Mouse (Mus musculus) liver, embryonic 11.5 days (tissue): ENCODE measurements around the gene Fbxo46. TPM values are rescaled to one million over a fixed set of nuclear protein-coding genes. Genes with fewer than 3 reads are reported as not detected.

ENCODE experiments used
- ATAC-seq: fragments of 200-750 bp; cut with Nextera tagmentation; replicated peaks from 2 replicates; pipeline ENCODE4 v1.8.0; 2017; ENCODE audit warnings: moderate number of reproducible peaks, mild to moderate bottlenecking, moderate TSS enrichment, moderate library complexity; ENCODE audit not compliant: low FRiP score
- DNase-seq: peaks from one replicate; pipeline ENCODE4 v3.0.0-alpha.2; 2017; ENCODE audit warnings: low spot score
- H3K27ac ChIP-seq: fragments of 300-500 bp; sonication (generic); 2 replicates; pipeline ENCODE4 v1.5.1; 2014; ENCODE audit warnings: mild to moderate bottlenecking, low read depth, low read length, control low read depth
- H3K27me3 ChIP-seq: fragments of 300-500 bp; sonication (generic); replicated peaks from 2 replicates; pipeline ENCODE4 v1.6.1; 2014; ENCODE audit warnings: low read length, mixed read lengths; ENCODE audit not compliant: control insufficient read depth, insufficient read depth
- H3K36me3 ChIP-seq: fragments of 300-500 bp; sonication (generic); 2 replicates; pipeline ENCODE4 v1.6.1; 2014; ENCODE audit warnings: mild to moderate bottlenecking, low read length, moderate library complexity, mixed read lengths; ENCODE audit not compliant: control insufficient read depth, insufficient read depth
- H3K4me1 ChIP-seq: fragments of 300-500 bp; sonication (generic); replicated peaks from 2 replicates; pipeline ENCODE4 v1.6.1; 2014; ENCODE audit warnings: low read length, mixed read lengths; ENCODE audit not compliant: control insufficient read depth, insufficient read depth
- H3K4me2 ChIP-seq: fragments of 300-500 bp; sonication (generic); 2 replicates; pipeline ENCODE4 v1.6.1; 2014; ENCODE audit warnings: mild to moderate bottlenecking, control low read depth, moderate library complexity
- H3K4me3 ChIP-seq: fragments of 300-500 bp; sonication (generic); 2 replicates; pipeline ENCODE4 v1.5.1; 2014; ENCODE audit warnings: low read depth, low read length, control low read depth
- H3K9ac ChIP-seq: fragments of 300-500 bp; sonication (generic); 2 replicates; pipeline ENCODE4 v1.6.1; 2014; ENCODE audit warnings: low read depth, low read length, control low read depth
- H3K9me3 ChIP-seq: fragments of 300-500 bp; sonication (generic); 2 replicates; pipeline ENCODE4 v1.6.1; 2016; ENCODE audit warnings: low read length, inconsistent platforms, mixed read lengths; ENCODE audit not compliant: control insufficient read depth
- WGBS: fragments of 180-500 bp; shearing (Covaris S2); extraction: QIAGEN DNeasy Blood & Tissue Kit; methylation state at CpG from one replicate; pipeline ENCODE4 v1.1.7; 2014; 5-methylcytosine and 5-hydroxymethylcytosine counted together
- polyA plus RNA-seq: library from polyadenylated mRNA; unstranded; fragments of >200 nt; fragmentation: Nextera tagmentation; extraction: Ambion mirVana; gene quantifications from 2 replicates; pipeline ENCODE4 v1.2.1, GENCODE M21; 2014

Fbxo46 gene
- polyA plus RNA-seq, 1 experiment from 2014 or later, result 9.9 TPM

GRCm38 (mm10) chr7:19086760-19087159 is 32.9 kb upstream of the Fbxo46 start:
- peaks cover 19% of the 10 kb centered on the region for H3K36me3 ChIP-seq
- peaks cover 46% of the 10 kb centered on the region for H3K27me3 ChIP-seq

GRCm38 (mm10) chr7:19088813-19089212 is 30.8 kb upstream of the Fbxo46 start:
- ATAC-seq, result no peak
- no peaks in the 10 kb centered on the region for H3K9me3 ChIP-seq
- peaks cover 39% of the 10 kb centered on the region for H3K4me1 ChIP-seq
- peaks cover 49% of the 10 kb centered on the region for H3K27me3 ChIP-seq
- peak; percentile 69 for DNase-seq
- no peak overlapping the region for H3K4me3 ChIP-seq
- peaks cover 8% of the 10 kb centered on the region; the same call in 1 of the 2 replicates for H3K36me3 ChIP-seq
- H3K9ac ChIP-seq, result no peak overlapping the region
- WGBS, result 31% methylated on average over 10 of the region's 10 CpGs
- H3K27ac ChIP-seq, result no peak overlapping the region
- no peak overlapping the region for H3K4me2 ChIP-seq

More at GRCm38 (mm10) chr7:19086760-19087159, 32.9 kb upstream of the Fbxo46 start:
- 59% methylated on average over 18 of the region's 18 CpGs for WGBS
- ATAC-seq, result no peak
- H3K4me1 ChIP-seq, result peaks cover 39% of the 10 kb centered on the region
- no peaks in the 10 kb centered on the region for H3K9me3 ChIP-seq
- no peak overlapping the region for H3K9ac ChIP-seq
- 0 out of 2 replicates have a peak overlapping the region, but pooled peaks have one; percentile 24 for H3K4me3 ChIP-seq
- peak overlapping the region; percentile 60; the same call in 1 of the 2 replicates for H3K4me2 ChIP-seq
- DNase-seq, result no peak
- no peak overlapping the region for H3K27ac ChIP-seq

GRCm38 (mm10) chr7:19091913-19092312 is 27.7 kb upstream of the Fbxo46 start:
- Histone ChIP-seq H3K27ac (no peak overlapping the region), H3K9me3 (no peaks in the 10 kb centered on the region), H3K9ac (no peak overlapping the region), H3K27me3 (peaks cover 63% of the 10 kb centered on the region), H3K4me3 (peak overlapping the region; percentile 66), H3K4me1 (peaks cover 32% of the 10 kb centered on the region), H3K4me2 (peak overlapping the region; percentile 95), H3K36me3 (peaks cover 10% of the 10 kb centered on the region; the same call in 1 of the 2 replicates)
- ATAC-seq (no peak), DNase-seq (no peak)
- 28% methylated on average over 17 of the region's 17 CpGs for WGBS

- peaks cover 8% of the 10 kb centered on the region; the same call in 1 of the 2 replicates for H3K36me3 ChIP-seq
- H3K9ac ChIP-seq, result peak overlapping the region; percentile 63
- H3K27ac ChIP-seq, result peak overlapping the region; percentile 60; the same call in 1 of the 2 replicates
- DNase-seq (peak; percentile 72), ATAC-seq (peak; percentile 37)
- WGBS, result 7% methylated on average over 38 of the region's 38 CpGs
- no peaks in the 10 kb centered on the region for H3K9me3 ChIP-seq
- H3K27me3 ChIP-seq, result peaks cover 63% of the 10 kb centered on the region
- H3K4me2 ChIP-seq, result peak overlapping the region; percentile 95
- H3K4me1 ChIP-seq, result peaks cover 38% of the 10 kb centered on the region
- peak overlapping the region; percentile 66 for H3K4me3 ChIP-seq
These were observed 27.1 kb upstream of the Fbxo46 start for GRCm38 (mm10) chr7:19092381-19093173.

- Histone ChIP-seq H3K4me1 (peaks cover 38% of the 10 kb centered on the region), H3K9ac (peak overlapping the region; percentile 63), H3K4me3 (peak overlapping the region; percentile 66), H3K4me2 (peak overlapping the region; percentile 95), H3K27ac (peak overlapping the region; percentile 60; the same call in 1 of the 2 replicates), H3K27me3 (peaks cover 65% of the 10 kb centered on the region), H3K9me3 (no peaks in the 10 kb centered on the region), H3K36me3 (peaks cover 8% of the 10 kb centered on the region; the same call in 1 of the 2 replicates)
- ATAC-seq (peak; percentile 73), DNase-seq (peak; percentile 86)
- 2% methylated on average over 15 of the region's 15 CpGs for WGBS
These were observed 26.5 kb upstream of the Fbxo46 start for GRCm38 (mm10) chr7:19093174-19093521.

- peaks cover 35% of the 10 kb centered on the region for H3K4me1 ChIP-seq
- H3K36me3 ChIP-seq, result peaks cover 8% of the 10 kb centered on the region; the same call in 1 of the 2 replicates
- peak overlapping the region; percentile 95 for H3K4me2 ChIP-seq
- ATAC-seq, result peak; percentile 84
- H3K27ac ChIP-seq, result peak overlapping the region; percentile 83
- H3K4me3 ChIP-seq, result peak overlapping the region; percentile 66
- peak; percentile 95 for DNase-seq
- peak overlapping the region; percentile 76 for H3K9ac ChIP-seq
- H3K27me3 ChIP-seq, result peaks cover 67% of the 10 kb centered on the region
- WGBS, result under 1% methylated on average over 45 of the region's 45 CpGs
- H3K9me3 ChIP-seq, result no peaks in the 10 kb centered on the region
These were observed 25.9 kb upstream of the Fbxo46 start for GRCm38 (mm10) chr7:19093537-19094385.

- peak within 1 kb of the TSS; percentile 83 for H3K27ac ChIP-seq
- peak within 1 kb of the TSS; percentile 95 for H3K4me2 ChIP-seq
- peaks cover 8% of the 10 kb centered on the region; the same call in 1 of the 2 replicates for H3K36me3 ChIP-seq
- ATAC-seq, result no peak
- H3K4me1 ChIP-seq, result peaks cover 35% of the 10 kb centered on the region
- H3K9me3 ChIP-seq, result no peaks in the 10 kb centered on the region
- peaks cover 72% of the 10 kb centered on the region for H3K27me3 ChIP-seq
- WGBS, result 1% methylated on average over 29 of the region's 36 CpGs
- peak within 1 kb of the TSS; percentile 66 for H3K4me3 ChIP-seq
- H3K9ac ChIP-seq, result peak within 1 kb of the TSS; percentile 76
- no peak for DNase-seq
These were observed 25.2 kb upstream of the Fbxo46 start, which contains the start of gene Six5 for GRCm38 (mm10) chr7:19094471-19094825. Gene Six5, plus strand, starts transcription at chr7:19094594.
